Mouse (Mus musculus) cerebellum, adult 11-12 months (tissue): ENCODE measurements at regions not wholly inside any gene's neighbourhood (a gene's known extent, or its start where the extent isn't known, plus 50 kb on each side); places are given as distances from the start of the nearest gene placed in this dataset.

Experiments used
- DNase-seq: peaks from one replicate; pipeline ENCODE4 v3.0.0; 2022

DNA sequence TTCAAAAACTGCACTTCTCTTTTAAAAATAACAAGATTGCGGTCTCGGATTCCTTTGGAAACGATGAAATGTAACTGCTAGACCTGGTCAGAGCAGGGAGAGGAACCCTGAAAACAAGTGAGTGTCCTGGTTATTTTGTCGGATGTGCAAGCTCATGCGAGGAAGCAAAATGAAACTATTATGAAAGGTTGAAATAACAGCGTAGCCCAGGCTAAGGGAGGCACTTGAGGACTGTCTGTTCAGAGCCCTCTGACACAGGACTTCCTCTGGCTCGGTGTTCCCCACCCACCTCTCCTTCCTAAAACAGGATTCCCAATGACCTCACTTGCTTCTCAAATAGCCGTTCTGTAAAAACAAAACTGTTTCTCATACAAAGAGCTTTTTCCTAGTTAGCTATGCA is 51.3 kb upstream of the S1pr1 start:
- DNase-seq: no peak

GRCm38 (mm10) chr3:115768290-115768689 is 53.4 kb upstream of the S1pr1 start:
- DNase-seq: no peak

GRCm38 (mm10) chr3:115768761-115769530 is 54.1 kb upstream of the S1pr1 start:
- DNase-seq: no peak

DNA sequence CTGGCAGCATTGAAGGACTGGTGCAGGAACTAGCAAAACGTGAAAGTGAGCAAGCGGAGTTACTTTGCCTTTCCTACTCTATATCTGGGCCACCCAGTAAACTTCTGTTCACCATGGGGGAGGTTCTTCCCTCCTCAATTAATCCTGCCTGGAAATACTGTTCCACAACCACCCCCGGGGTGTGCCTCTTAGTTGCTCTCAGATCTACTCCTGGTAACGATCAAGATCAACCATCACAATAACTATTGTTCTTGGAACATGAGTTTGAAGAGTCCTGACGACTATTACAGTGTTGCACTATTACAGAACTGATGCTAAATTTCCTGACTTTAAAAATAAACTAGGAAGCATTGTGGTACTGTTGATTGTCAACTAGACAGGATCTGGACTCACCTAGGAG is 57.8 kb upstream of the S1pr1 start:
- DNase-seq: no peak

DNA sequence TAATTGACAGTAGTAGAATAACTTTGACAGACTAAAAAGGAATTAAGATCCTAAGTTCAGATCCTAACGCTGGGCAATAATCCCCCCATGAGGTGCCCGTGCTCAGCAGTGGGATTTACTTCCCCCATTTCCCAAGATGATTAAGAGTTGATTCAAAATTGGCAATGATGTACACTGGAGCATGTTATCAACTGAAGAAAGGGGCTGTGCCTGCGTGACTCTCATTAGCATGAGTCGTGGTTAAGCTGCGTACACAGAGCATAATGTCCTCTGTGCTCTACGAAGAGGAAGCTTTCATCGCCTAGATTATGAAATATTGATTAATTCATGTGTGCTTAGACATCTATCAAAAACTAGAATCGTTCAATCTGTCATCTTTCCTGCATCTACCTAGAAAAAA is 59.4 kb upstream of the S1pr1 start:
- no peak for DNase-seq

- no peak for DNase-seq
Measured at GRCm38 (mm10) chr3:115774723-115775122, 59.9 kb upstream of the S1pr1 start.

GRCm38 (mm10) chr3:115779144-115779890 is 64.4 kb upstream of the S1pr1 start:
- no peak for DNase-seq

DNA sequence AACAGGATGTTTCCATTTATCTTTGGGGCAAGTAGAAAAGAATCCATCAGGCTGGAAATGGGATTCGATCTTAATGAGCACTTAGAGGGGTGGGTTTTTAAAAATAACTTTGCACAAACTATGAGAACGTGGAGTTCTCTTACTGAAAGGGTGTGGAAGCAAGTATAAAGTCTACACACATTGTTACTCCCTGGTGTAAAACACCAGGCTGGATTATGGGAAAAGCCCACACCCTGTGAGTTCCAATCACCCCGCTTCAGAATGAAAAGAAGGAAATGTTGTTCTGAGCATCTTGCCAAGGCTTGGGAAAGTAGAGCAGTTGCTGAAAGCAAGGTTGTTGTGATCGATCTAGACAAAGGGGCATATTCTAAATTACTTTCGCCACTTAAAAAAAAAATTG is 65.0 kb upstream of the S1pr1 start:
- no peak for DNase-seq

DNA sequence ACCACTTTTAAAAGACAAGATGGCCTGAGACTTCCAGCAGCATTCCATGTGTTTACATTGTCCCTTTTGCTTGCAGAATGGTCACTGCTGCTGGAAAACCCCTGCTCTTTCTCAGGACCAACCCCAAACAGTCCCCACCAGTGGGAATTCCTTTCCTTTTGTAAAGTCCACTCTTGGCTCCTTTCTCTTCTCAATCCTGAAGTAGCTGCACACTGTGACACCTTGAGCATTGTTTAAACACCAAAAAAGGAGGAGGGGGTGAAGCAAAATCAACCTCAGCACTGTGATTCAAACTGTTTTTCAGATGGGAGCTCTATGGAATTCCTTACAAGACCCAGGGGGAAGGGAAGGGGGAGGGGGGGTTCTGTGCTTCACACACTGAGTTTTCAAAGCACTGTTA is 67.9 kb upstream of the S1pr1 start:
- no peak for DNase-seq

DNA sequence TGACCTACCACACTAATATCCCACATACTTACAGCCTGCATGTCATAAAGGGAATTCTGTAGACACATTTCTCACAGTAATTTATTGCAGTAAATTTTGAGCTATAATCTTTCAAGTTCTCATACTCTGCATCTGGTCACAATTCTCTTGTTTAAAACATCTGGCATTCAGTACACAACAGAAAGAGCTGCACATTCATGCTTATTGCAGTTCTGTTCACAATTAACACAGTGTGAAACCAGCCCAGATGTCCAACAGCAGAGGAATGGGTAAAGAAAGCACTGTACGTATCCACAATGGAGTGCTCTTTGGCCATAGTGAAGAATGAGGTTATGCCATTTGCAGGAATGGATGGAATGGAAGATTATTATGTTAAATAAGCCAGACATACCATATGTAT is 72.5 kb upstream of the S1pr1 start:
- DNase-seq: no peak

DNA sequence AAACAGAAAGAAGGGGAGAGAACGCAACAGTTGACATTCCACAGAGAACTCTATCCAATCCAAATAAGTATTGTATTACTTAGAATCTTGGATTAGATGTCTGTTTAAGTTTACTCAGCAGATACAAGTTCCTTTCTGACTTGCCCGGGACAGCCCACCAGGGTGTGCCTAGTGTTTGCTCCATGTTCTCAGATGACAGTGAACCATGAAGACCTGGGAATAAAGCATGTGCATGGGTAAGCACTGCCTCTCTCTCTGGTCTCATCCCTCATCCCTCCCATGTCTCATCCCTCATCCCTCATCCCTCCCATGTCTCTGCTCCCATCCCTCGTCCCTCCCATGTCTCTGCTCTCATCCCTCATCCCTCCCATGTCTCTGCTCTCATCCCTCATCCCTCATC is 73.7 kb upstream of the S1pr1 start:
- no peak for DNase-seq

DNA sequence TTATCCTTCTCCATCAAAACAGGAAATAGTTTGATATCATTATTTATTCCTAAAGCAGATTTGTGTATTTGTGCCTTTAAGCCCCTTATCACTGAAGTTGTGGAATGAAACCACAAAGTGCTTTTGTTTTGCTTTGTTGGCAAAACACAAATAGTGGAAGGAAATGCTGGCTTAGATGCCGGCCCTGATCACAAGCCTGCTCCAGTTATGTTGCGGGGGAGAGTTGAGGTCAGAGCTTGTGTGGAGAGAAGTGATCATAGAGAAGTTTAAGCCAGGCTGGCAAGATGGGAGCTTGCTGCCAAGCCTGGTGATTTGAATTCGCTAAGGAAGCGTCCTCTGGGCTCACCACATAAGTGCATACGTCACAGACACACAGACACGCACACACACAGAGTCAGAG is 74.2 kb upstream of the S1pr1 start:
- no peak for DNase-seq

GRCm38 (mm10) chr3:115792606-115793005 is 77.7 kb upstream of the S1pr1 start:
- DNase-seq: no peak

DNA sequence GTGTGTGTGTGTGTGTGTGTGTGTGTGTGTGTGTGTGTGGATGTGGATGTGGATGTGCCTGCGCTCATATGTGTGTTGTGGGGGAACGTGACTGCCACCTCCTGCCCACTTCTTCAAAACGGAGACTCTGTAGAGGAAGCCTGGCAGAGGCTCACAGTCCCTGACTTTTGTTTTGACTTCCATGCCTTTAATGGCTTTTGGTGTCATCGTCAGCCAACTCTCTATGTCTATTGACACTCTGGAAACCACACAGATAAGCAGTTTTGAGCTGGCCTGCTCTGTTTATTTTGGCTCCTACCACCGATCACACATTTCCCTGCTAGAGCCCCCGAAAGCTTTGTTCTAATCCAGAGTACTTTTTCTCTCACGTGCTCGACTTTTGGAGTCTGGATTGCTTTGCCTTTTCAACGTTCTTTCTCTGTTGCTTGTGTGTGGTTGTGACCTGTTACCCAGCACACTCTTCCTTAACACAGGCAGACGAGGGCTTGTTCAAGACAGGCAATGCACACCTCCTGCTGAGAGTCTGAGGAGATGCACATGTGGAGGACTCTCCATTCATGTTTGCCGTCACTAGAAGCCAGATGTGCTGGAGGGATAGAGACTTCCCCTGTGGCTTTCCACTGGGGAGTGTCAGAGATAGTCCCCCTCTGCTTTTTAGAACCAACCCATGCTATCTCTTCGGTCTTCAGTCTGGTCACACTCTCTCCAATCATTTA is 78.6 kb upstream of the S1pr1 start:
- no peak for DNase-seq

- no peak for DNase-seq
Measured at GRCm38 (mm10) chr3:115799326-115799725, 84.5 kb upstream of the S1pr1 start.

DNA sequence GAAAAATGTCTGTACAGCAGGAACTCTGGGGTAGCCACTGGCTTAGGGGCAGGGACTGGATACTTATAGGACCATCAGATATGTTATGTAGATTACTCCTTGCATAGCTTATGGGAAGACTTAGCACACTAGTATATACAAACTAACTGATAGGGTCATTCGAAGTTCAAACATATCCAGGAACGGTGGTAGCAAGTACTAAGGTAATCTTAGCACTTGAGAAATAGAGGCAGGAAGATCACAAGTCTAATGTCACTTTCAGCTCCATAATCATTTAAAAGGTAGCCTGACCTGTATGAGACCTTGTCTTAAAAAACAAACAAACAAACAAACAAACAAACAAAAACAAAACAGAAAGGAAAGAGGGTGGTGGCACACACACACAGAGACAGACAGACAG is 85.1 kb upstream of the S1pr1 start:
- DNase-seq: no peak

DNA sequence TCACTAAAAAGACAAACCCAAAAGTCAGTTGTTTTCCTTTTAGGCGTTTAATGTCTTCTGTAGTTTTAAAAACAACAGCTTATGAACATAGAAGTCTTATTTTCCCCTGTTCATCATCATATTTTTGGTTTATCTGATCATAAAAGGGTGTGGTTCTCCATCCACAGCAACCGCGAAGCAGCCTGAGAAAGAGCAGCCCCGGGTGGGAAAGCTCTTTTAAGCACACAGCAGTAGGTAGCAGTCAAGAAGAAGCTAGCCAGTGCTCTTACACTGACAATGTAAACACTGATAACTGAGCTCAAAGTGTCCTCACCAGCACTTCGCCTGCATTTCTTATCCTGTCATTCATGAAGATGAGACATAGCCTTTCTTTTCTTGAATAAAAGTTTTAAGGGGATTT is 86.0 kb upstream of the S1pr1 start:
- no peak for DNase-seq

GRCm38 (mm10) chr3:115801581-115802200 is 85.9 kb upstream of the Dph5 start:
- no peak for DNase-seq

DNA sequence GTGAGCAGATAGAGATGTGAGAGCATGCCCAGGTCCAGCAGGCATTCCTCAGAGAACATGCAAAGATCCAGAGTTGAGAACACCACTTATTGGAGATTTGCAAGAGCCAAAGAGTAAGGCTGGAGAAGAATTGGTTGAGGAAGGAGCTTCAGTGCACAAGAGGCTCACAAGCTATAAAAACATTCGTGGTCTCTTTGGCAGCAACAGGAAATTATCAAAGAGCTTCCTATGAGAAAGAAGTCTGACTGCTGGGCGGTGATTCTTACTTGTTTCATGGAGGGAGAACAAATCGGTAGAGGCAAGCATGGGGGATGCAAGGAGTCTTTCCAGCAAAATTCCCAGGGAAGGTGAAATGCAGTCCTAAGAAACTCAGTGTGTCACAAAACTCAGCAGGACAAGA is 83.0 kb upstream of the Dph5 start:
- DNase-seq: no peak

- no peak for DNase-seq
Measured at GRCm38 (mm10) chr3:115807032-115807431, 80.6 kb upstream of the Dph5 start.

DNA sequence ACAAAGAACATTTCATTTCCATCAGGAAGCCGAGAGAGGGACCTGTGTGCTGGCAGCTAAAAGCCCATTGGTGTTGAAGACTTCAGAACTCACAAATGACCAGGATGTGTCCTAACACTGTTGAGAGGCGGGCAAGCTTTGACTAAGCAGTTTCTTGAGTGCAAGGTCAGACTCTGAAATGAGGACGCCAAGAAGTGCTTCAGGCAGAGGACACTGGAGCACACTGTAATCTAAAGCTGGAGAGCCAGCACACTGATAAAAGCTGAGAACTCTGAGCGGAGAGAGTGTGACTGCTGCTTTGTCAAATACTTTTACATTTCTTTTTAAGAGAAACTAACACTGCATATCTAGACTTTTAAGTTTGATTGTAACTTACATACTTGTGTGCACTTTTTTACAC is 72.5 kb upstream of the Dph5 start:
- no peak for DNase-seq

- DNase-seq: no peak
Measured at GRCm38 (mm10) chr3:115815571-115816156, 72.0 kb upstream of the Dph5 start.
